Mouse (Mus musculus) midbrain, embryonic 11.5 days (tissue): Measurements from ENCODE around the gene Tmem107. TPM values are rescaled to one million over a fixed set of nuclear protein-coding genes. Genes with fewer than 3 reads are reported as not detected.
A peak's percentile ranks its signal among the peaks of the same experiment; 100 is the strongest.

Source experiments
- ATAC-seq: fragments of 200-750 bp; cut with Nextera tagmentation; 2 replicates; pipeline ENCODE4 v1.8.0; 2017; ENCODE audit warnings: moderate TSS enrichment, moderate library complexity; ENCODE audit not compliant: low FRiP score
- DNase-seq: peaks from one replicate; pipeline ENCODE4 v3.0.0; 2015; ENCODE audit warnings: low spot score; ENCODE audit errors: missing footprints
- H3K27ac ChIP-seq: fragments of 300-500 bp; sonication (generic); 2 replicates; pipeline ENCODE4 v1.5.1; 2014; ENCODE audit warnings: low read depth, low read length
- H3K27me3 ChIP-seq: fragments of 300-500 bp; sonication (generic); 2 replicates; pipeline ENCODE4 v1.6.1; 2014; ENCODE audit warnings: mild to moderate bottlenecking, low read length, moderate library complexity, mixed read lengths; ENCODE audit not compliant: control insufficient read depth, insufficient read depth
- H3K36me3 ChIP-seq: fragments of 300-500 bp; sonication (generic); 2 replicates; pipeline ENCODE4 v1.6.1; 2014; ENCODE audit warnings: mild to moderate bottlenecking, low read length, moderate library complexity, mixed read lengths; ENCODE audit not compliant: control insufficient read depth, insufficient read depth
- H3K4me1 ChIP-seq: fragments of 300-500 bp; sonication (generic); 2 replicates; pipeline ENCODE4 v1.6.1; 2014; ENCODE audit warnings: low read length; ENCODE audit not compliant: control insufficient read depth, insufficient read depth
- H3K4me2 ChIP-seq: fragments of 300-500 bp; sonication (generic); 2 replicates; pipeline ENCODE4 v1.6.1; 2014; ENCODE audit warnings: mild to moderate bottlenecking, moderate library complexity
- H3K4me3 ChIP-seq: fragments of 300-500 bp; sonication (generic); 2 replicates; pipeline ENCODE4 v1.5.1; 2014; ENCODE audit warnings: low read depth, low read length
- H3K9ac ChIP-seq: fragments of 300-500 bp; sonication (generic); 2 replicates; pipeline ENCODE4 v1.6.1; 2014; ENCODE audit warnings: low read length
- H3K9me3 ChIP-seq: fragments of 300-500 bp; sonication (generic); 2 replicates; pipeline ENCODE4 v1.6.1; 2016; ENCODE audit warnings: low read length; ENCODE audit not compliant: control insufficient read depth
- WGBS: fragments of 180-500 bp; shearing (Covaris S2); extraction: QIAGEN DNeasy Blood & Tissue Kit; methylation state at CpG from one replicate; pipeline ENCODE4 v1.1.7; 2014; 5-methylcytosine and 5-hydroxymethylcytosine counted together
- polyA plus RNA-seq: library from polyadenylated mRNA; unstranded; fragments of >200 nt; fragmentation: Nextera tagmentation; extraction: Ambion mirVana; gene quantifications from 2 replicates; pipeline ENCODE4 v1.2.1, GENCODE M21; 2014

The Tmem107 gene
- polyA plus RNA-seq, 1 experiment from 2014 or later = 57.7 TPM

- H3K4me3 ChIP-seq = peak overlapping the region; percentile 45
- peaks cover 2% of the 10 kb centered on the region for H3K27me3 ChIP-seq
- H3K9ac ChIP-seq = peak overlapping the region; percentile 56
- DNase-seq (peak; percentile 95), ATAC-seq (0 out of 2 replicates have a peak, but pooled peaks have one; percentile 46)
- no peaks in the 10 kb centered on the region for H3K9me3 ChIP-seq
- H3K4me1 ChIP-seq = peaks cover 6% of the 10 kb centered on the region
- H3K36me3 ChIP-seq = peaks cover 5% of the 10 kb centered on the region; the same call in 1 of the 2 replicates
- no peak overlapping the region for H3K27ac ChIP-seq
- peak overlapping the region; percentile 55 for H3K4me2 ChIP-seq
- 7% methylated on average over 21 of the region's 21 CpGs for WGBS
These were observed 40.6 kb downstream of the Tmem107 start for GRCm38 (mm10) chr11:69111051-69111810.

GRCm38 (mm10) chr11:69111865-69112264, 41.3 kb downstream of the Tmem107 start:
- H3K9ac ChIP-seq = no peak overlapping the region
- no peaks in the 10 kb centered on the region for H3K9me3 ChIP-seq
- H3K4me3 ChIP-seq = peak overlapping the region; percentile 45; the same call in 1 of the 2 replicates
- ATAC-seq = no peak
- 61% methylated on average over 4 of the region's 4 CpGs for WGBS
- H3K27me3 ChIP-seq = peaks cover 2% of the 10 kb centered on the region
- H3K36me3 ChIP-seq = peaks cover 5% of the 10 kb centered on the region; the same call in 1 of the 2 replicates
- H3K27ac ChIP-seq = no peak overlapping the region
- peaks cover 6% of the 10 kb centered on the region for H3K4me1 ChIP-seq
- DNase-seq = peak; percentile 82
- no peak overlapping the region; the same call in 1 of the 2 replicates for H3K4me2 ChIP-seq

- Histone ChIP-seq H3K9me3 (no peaks in the 10 kb centered on the region), H3K36me3 (no peaks in the 10 kb centered on the region), H3K9ac (no peak overlapping the region), H3K4me3 (no peak overlapping the region), H3K4me1 (peaks cover 12% of the 10 kb centered on the region), H3K27ac (no peak overlapping the region), H3K27me3 (peaks cover 2% of the 10 kb centered on the region), H3K4me2 (no peak overlapping the region)
- DNase-seq = no peak
- no peak for ATAC-seq
- WGBS = 80% methylated on average over 3 of the region's 3 CpGs
These were observed 43.4 kb downstream of the Tmem107 start for GRCm38 (mm10) chr11:69114018-69114417.

- no peak for DNase-seq
- Histone ChIP-seq H3K4me2 (no peak overlapping the region), H3K27ac (no peak overlapping the region), H3K9ac (no peak overlapping the region), H3K9me3 (no peaks in the 10 kb centered on the region), H3K27me3 (peaks cover 2% of the 10 kb centered on the region), H3K36me3 (no peaks in the 10 kb centered on the region), H3K4me1 (peaks cover 14% of the 10 kb centered on the region), H3K4me3 (no peak overlapping the region)
- ATAC-seq = no peak
- WGBS = 83% methylated on average over 3 of the region's 3 CpGs
These were observed 44.0 kb downstream of the Tmem107 start for GRCm38 (mm10) chr11:69114621-69115020.

- ATAC-seq (no peak), DNase-seq (no peak)
- Histone ChIP-seq H3K4me1 (peaks cover 24% of the 10 kb centered on the region), H3K4me3 (no peak overlapping the region), H3K27ac (no peak overlapping the region), H3K36me3 (no peaks in the 10 kb centered on the region), H3K9ac (no peak overlapping the region), H3K9me3 (no peaks in the 10 kb centered on the region), H3K4me2 (peak overlapping the region; percentile 78), H3K27me3 (peaks cover 15% of the 10 kb centered on the region)
- WGBS = 53% methylated on average over 5 of the region's 5 CpGs
These were observed 46.2 kb downstream of the Tmem107 start for GRCm38 (mm10) chr11:69116843-69117242.

- Histone ChIP-seq H3K27ac (0 out of 2 replicates have a peak overlapping the region, but pooled peaks have one; percentile 27), H3K36me3 (no peaks in the 10 kb centered on the region), H3K27me3 (peaks cover 15% of the 10 kb centered on the region), H3K4me3 (peak overlapping the region; percentile 74), H3K9me3 (no peaks in the 10 kb centered on the region), H3K9ac (peak overlapping the region; percentile 68), H3K4me2 (peak overlapping the region; percentile 78), H3K4me1 (peaks cover 26% of the 10 kb centered on the region)
- WGBS = under 1% methylated on average over 45 of the region's 45 CpGs
- ATAC-seq (0 out of 2 replicates have a peak, but pooled peaks have one; percentile 20), DNase-seq (peak; percentile 97)
These were observed 47.4 kb downstream of the Tmem107 start for GRCm38 (mm10) chr11:69117737-69118695.

- under 1% methylated on average over 15 of the region's 15 CpGs for WGBS
These were observed 48.2 kb downstream of the Tmem107 start for GRCm38 (mm10) chr11:69118765-69119164.

GRCm38 (mm10) chr11:69119446-69120155, 49.0 kb downstream of the Tmem107 start:
- ATAC-seq (no peak), DNase-seq (no peak)
- H3K27me3 ChIP-seq = peaks cover 15% of the 10 kb centered on the region
- no peak overlapping the region for H3K27ac ChIP-seq
- WGBS = 26% methylated on average over 14 of the region's 14 CpGs
- H3K4me1 ChIP-seq = peaks cover 28% of the 10 kb centered on the region
- H3K9me3 ChIP-seq = no peaks in the 10 kb centered on the region
- peak overlapping the region; percentile 74 for H3K4me3 ChIP-seq
- peak overlapping the region; percentile 6; the same call in 1 of the 2 replicates for H3K9ac ChIP-seq
- H3K4me2 ChIP-seq = peak overlapping the region; percentile 87
- no peaks in the 10 kb centered on the region for H3K36me3 ChIP-seq

More at GRCm38 (mm10) chr11:69118765-69119164, 48.2 kb downstream of the Tmem107 start:
- Histone ChIP-seq H3K27ac (no peak overlapping the region), H3K4me2 (peak overlapping the region; percentile 78), H3K9ac (no peak overlapping the region), H3K9me3 (no peaks in the 10 kb centered on the region), H3K4me1 (peaks cover 28% of the 10 kb centered on the region), H3K27me3 (peaks cover 15% of the 10 kb centered on the region), H3K4me3 (peak overlapping the region; percentile 74), H3K36me3 (no peaks in the 10 kb centered on the region)
- peak; percentile 100 for DNase-seq
- ATAC-seq = peak; percentile 16; the same call in 1 of the 2 replicates
